Mouse (Mus musculus): Measurements from ENCODE around the gene Nos3.

GRCm38 (mm10) chr5:24416222-24416736 lies 51.7 kb downstream of the Nos3 start:
- TF ChIP-seq POLR2A (IDR thresholded peaks at IDR 0.05; ENCODE audit: extremely low read depth, insufficient read depth, low read length) = no peak
- peak; percentile 62 for TF ChIP-seq CTCF (IDR thresholded peaks at IDR 0.05; ENCODE audit: low read depth, low read length)
